Mouse (Mus musculus): ENCODE measurements at regions not wholly inside any gene's neighbourhood (a gene's known extent, or its start where the extent isn't known, plus 50 kb on each side); places are given as distances from the start of the nearest gene placed in this dataset.

- Histone ChIP-seq H3K27me3 (replicated peaks) (no peaks in the 10 kb centered on the region), H3K79me2 (replicated peaks; ENCODE audit: control insufficient read depth, extremely low read depth, insufficient read depth, poor library complexity, severe bottlenecking) (no peaks in the 10 kb centered on the region), H3K27ac (ENCODE audit: insufficient read depth, low read depth) (no peak overlapping the region), H3K9me3 (replicated peaks; ENCODE audit: low read length) (peaks cover 74% of the 10 kb centered on the region), H3K4me2 (ENCODE audit: insufficient read depth, low read depth, poor library complexity, severe bottlenecking) (no peak overlapping the region), H3K4me1 (ENCODE audit: control insufficient read depth in 1 of 2, insufficient read depth in 2 of 2) (no peaks in the 10 kb centered on the region), H3K36me3 (replicated peaks in 1 of 2; ENCODE audit: control insufficient read depth in 1 of 2, insufficient read depth in 1 of 2, low read length in 1 of 2) (no peaks in the 10 kb centered on the region), H3K4me3 (replicated peaks in 1 of 3; ENCODE audit: low read depth in 2 of 3, low read length in 2 of 3, poor library complexity in 1 of 3) (no peak overlapping the region), H3K9ac (ENCODE audit: insufficient read depth, low read depth) (no peak overlapping the region)
- dilution Hi-C loops (cut with MboI; ENCODE audit: extremely low pct_ligation_motif_present, extremely low pct_unique_long_range_greater_than_20kb, low sequenced_read_pairs) (no loop called here), in situ Hi-C loops (cut with MboI; ENCODE audit: low pct_ligation_motif_present, low pct_unique_long_range_greater_than_20kb, low sequenced_read_pairs) (no loop called here)
- no peak for DNase-seq (ENCODE audit: extremely low read depth)
- TF ChIP-seq TCF12 (IDR thresholded peaks at IDR 0.05; ENCODE audit: low read depth, low read length): no peak
- no peak for TF ChIP-seq RCOR1 (conservative IDR thresholded peaks at IDR 0.05; ENCODE audit: low read depth, low read length)
- TF ChIP-seq PAX5 (IDR thresholded peaks at IDR 0.05; ENCODE audit: low read length): no peak
- TF ChIP-seq ZKSCAN1 (IDR thresholded peaks at IDR 0.05; ENCODE audit: borderline replicate concordance, low read depth, low read length): no peak
- no peak for TF ChIP-seq NELFE (IDR thresholded peaks at IDR 0.05; ENCODE audit: low read depth, low read length)
These were observed 137.2 kb upstream of the Arglu1 start for GRCm38 (mm10) chr8:8827555-8827954.

DNA sequence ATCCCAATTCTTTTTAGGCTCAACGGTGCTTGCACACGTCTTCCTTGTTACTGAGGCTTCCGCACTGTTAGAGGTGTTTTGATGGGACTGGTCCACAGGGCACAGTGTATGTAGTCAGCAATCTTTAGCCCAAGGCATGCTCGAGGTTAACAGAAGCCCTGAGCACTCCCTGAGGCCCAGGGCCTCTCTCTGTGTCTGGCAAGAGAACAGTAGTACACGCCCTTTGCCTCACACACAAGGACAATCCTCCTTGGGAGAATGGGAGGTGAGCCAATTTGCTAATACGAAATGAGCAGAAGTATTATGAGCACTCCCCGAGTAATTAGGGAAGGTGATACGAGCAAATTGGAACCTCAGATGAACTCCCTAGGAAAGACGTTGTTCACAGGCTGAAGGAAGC is 136.5 kb upstream of the Arglu1 start:
- TF ChIP-seq MYC (IDR thresholded peaks at IDR 0.05; ENCODE audit: low read depth, low read length) (no peak), KAT2A (IDR thresholded peaks at IDR 0.05; ENCODE audit: insufficient replicate concordance, low read length) (no peak), MEF2A (IDR thresholded peaks at IDR 0.05; ENCODE audit: borderline replicate concordance, low read depth, low read length) (no peak)
- dilution Hi-C loops (cut with MboI; ENCODE audit: extremely low pct_ligation_motif_present, extremely low pct_unique_long_range_greater_than_20kb, low sequenced_read_pairs) (no loop called here), in situ Hi-C loops (cut with MboI; ENCODE audit: low pct_ligation_motif_present, low pct_unique_long_range_greater_than_20kb, low sequenced_read_pairs) (no loop called here)
- H3K9ac ChIP-seq (ENCODE audit: insufficient read depth, low read depth): no peak overlapping the region
- H3K4me2 ChIP-seq (ENCODE audit: insufficient read depth, low read depth, poor library complexity, severe bottlenecking): no peak overlapping the region
- H3K36me3 ChIP-seq (replicated peaks in 1 of 2; ENCODE audit: control insufficient read depth in 1 of 2, insufficient read depth in 1 of 2, low read length in 1 of 2): no peaks in the 10 kb centered on the region
- H3K79me2 ChIP-seq (replicated peaks; ENCODE audit: control insufficient read depth, extremely low read depth, insufficient read depth, poor library complexity, severe bottlenecking): no peaks in the 10 kb centered on the region
- H3K4me3 ChIP-seq (replicated peaks in 1 of 3; ENCODE audit: low read depth in 2 of 3, low read length in 2 of 3, poor library complexity in 1 of 3): no peak overlapping the region
- no peak overlapping the region for H3K27ac ChIP-seq (ENCODE audit: insufficient read depth, low read depth)
- H3K4me1 ChIP-seq (ENCODE audit: control insufficient read depth in 1 of 2, insufficient read depth in 2 of 2): no peaks in the 10 kb centered on the region
- no peak for DNase-seq (ENCODE audit: extremely low read depth)
- no peaks in the 10 kb centered on the region for H3K27me3 ChIP-seq (replicated peaks)
- H3K9me3 ChIP-seq (replicated peaks; ENCODE audit: low read length): peaks cover 73% of the 10 kb centered on the region

DNA sequence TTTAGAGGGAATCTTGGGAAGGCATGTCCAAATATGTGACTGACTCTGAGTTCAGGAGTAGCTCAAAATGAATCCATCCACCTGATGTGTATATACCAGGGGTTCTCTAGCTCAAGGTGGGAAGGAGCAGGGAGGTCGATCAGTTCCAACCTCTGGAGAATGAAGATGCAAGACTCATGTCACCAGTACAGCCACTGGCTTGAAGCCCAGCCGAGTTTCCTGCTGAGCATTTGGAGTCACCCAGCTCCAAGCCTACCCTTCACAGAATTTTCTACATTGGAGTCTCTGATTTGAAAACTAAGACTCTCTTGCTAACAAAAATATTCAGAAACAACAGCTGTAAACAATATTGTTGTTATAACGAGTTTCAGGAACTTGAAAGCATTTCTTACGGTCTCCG is 134.6 kb upstream of the Arglu1 start:
- H3K4me3 ChIP-seq (replicated peaks in 1 of 3; ENCODE audit: low read depth in 2 of 3, low read length in 2 of 3, poor library complexity in 1 of 3): no peak overlapping the region
- H3K27me3 ChIP-seq (replicated peaks): no peaks in the 10 kb centered on the region
- no peaks in the 10 kb centered on the region for H3K36me3 ChIP-seq (replicated peaks in 1 of 2; ENCODE audit: control insufficient read depth in 1 of 2, insufficient read depth in 1 of 2, low read length in 1 of 2)
- DNase-seq (ENCODE audit: extremely low read depth): no peak
- peaks cover 73% of the 10 kb centered on the region for H3K9me3 ChIP-seq (replicated peaks; ENCODE audit: low read length)
- dilution Hi-C loops (cut with MboI; ENCODE audit: extremely low pct_ligation_motif_present, extremely low pct_unique_long_range_greater_than_20kb, low sequenced_read_pairs): no loop called here
- no peaks in the 10 kb centered on the region for H3K79me2 ChIP-seq (replicated peaks; ENCODE audit: control insufficient read depth, extremely low read depth, insufficient read depth, poor library complexity, severe bottlenecking)
- no peaks in the 10 kb centered on the region for H3K4me1 ChIP-seq (ENCODE audit: control insufficient read depth in 1 of 2, insufficient read depth in 2 of 2)
- no peak for TF ChIP-seq E2F4 (IDR thresholded peaks at IDR 0.05; ENCODE audit: insufficient replicate concordance, low read depth, low read length)
- TF ChIP-seq NELFE (IDR thresholded peaks at IDR 0.05; ENCODE audit: low read depth, low read length): no peak
- no peak for TF ChIP-seq SMC3 (IDR thresholded peaks at IDR 0.05; ENCODE audit: low read depth, low read length)
- TF ChIP-seq USF2 (conservative IDR thresholded peaks at IDR 0.05; ENCODE audit: low read depth, low read length): no peak
- TF ChIP-seq ZC3H11A (IDR thresholded peaks at IDR 0.05; ENCODE audit: low read depth, low read length): no peak
- TF ChIP-seq MAFK (IDR thresholded peaks at IDR 0.05; ENCODE audit: insufficient replicate concordance, low read length): no peak
- no peak for TF ChIP-seq EP300 (IDR thresholded peaks at IDR 0.05; ENCODE audit: low read length)
- TF ChIP-seq ZNF384 (IDR thresholded peaks at IDR 0.05; ENCODE audit: low read depth, low read length): no peak
- TF ChIP-seq TCF12 (IDR thresholded peaks at IDR 0.05; ENCODE audit: low read depth, low read length): no peak
- TF ChIP-seq POLR2A (IDR thresholded peaks at IDR 0.05; ENCODE audit: low read depth, low read length): no peak
- no peak for TF ChIP-seq CHD2 (IDR thresholded peaks at IDR 0.05; ENCODE audit: low read length)
- no peak for TF ChIP-seq ELF1 (IDR thresholded peaks at IDR 0.05; ENCODE audit: low read depth, low read length)
- TF ChIP-seq ZKSCAN1 (IDR thresholded peaks at IDR 0.05; ENCODE audit: borderline replicate concordance, low read depth, low read length): no peak
- TF ChIP-seq UBTF (IDR thresholded peaks at IDR 0.05; ENCODE audit: low read depth, low read length): no peak
- TF ChIP-seq MAZ (IDR thresholded peaks at IDR 0.05; ENCODE audit: low read depth, low read length): no peak
- no peak for TF ChIP-seq MXI1 (IDR thresholded peaks at IDR 0.05; ENCODE audit: low read depth, low read length)
- no peak overlapping the region for H3K9ac ChIP-seq (ENCODE audit: insufficient read depth, low read depth)
- in situ Hi-C loops (cut with MboI; ENCODE audit: low pct_ligation_motif_present, low pct_unique_long_range_greater_than_20kb, low sequenced_read_pairs): no loop called here
- H3K27ac ChIP-seq (ENCODE audit: insufficient read depth, low read depth): no peak overlapping the region
- H3K4me2 ChIP-seq (ENCODE audit: insufficient read depth, low read depth, poor library complexity, severe bottlenecking): no peak overlapping the region

All from CH12.LX (cell line).